Mouse (Mus musculus): Measurements from ENCODE around the gene Gemin7. TPM values are rescaled to one million over a fixed set of nuclear protein-coding genes. Genes with fewer than 3 reads are reported as not detected.

The Gemin7 gene
- total RNA-seq, 2 experiments from 2014 or later = 52.3 to 56.4 TPM

DNA sequence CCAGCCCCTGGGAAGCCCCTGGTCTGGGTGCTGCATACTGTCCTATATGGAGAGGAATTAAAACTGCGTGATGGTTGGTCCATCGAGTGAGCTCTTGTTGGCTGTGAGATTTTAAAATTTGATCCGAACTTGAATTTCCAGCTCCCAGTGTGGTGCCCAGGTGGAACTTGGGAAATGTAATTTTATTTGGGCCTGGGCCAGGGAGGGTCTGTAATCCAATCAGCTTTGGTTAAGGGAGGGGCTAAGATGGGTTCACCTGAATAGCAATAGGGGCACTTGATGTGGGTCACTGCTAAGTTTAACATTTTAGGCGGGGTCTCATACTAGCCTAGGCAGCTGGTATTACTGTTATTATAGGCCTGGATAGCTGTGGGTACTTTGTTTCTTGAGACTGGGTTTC, 1.0 kb upstream of the Gemin7 start:
- no peak for DNase-seq (ENCODE audit: low spot score in 2 of 2)

DNA sequence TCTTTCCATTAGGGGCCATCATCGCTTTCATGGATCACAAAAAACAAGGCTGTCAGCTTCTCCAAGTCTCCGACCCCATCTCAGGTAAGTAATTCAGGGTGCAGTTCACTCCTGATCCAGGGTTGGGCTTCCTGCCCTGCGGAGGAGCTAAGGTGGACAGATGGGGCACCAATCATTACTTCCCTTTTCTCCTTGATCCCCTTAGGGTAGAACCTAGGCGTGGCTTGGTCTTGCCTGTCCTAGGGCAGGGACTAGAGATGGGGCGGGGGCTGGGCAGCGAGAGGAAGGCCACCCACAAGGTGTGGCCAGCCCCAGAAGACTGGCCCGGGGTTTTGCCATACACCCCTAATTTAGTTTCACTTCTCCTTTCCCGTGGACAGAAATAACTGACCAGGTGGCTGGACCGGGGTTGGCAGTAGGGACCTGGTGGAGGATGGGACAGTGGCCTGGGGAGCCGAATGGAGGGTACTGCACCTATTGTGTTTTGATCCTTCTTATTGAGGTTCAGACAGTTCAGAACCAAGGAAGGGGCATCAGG, 551 bp upstream of the Gemin7 start:
- DNase-seq (ENCODE audit: low spot score in 2 of 2) = no peak

DNA sequence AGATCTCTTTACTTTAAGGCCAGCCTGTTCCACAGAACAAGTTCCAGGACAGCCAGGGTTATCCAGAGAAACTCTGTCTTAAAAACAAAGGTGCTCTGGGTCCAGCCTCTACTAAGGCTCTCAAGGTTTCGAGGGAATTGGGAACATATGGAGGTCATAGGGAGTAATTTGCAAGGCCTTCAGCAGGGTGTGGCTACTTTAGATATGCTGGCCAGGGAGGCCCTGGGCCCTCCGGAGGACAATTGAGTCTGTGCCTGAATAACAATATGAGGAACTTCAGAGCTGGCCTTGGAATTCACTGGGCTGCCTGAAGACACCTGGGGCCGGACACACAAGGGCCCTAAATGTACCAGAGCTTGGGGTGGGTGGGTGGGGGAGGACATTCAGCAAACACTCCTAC, 1.8 kb downstream of the Gemin7 start:
- no peak for DNase-seq (ENCODE audit: low spot score in 2 of 2)

DNA sequence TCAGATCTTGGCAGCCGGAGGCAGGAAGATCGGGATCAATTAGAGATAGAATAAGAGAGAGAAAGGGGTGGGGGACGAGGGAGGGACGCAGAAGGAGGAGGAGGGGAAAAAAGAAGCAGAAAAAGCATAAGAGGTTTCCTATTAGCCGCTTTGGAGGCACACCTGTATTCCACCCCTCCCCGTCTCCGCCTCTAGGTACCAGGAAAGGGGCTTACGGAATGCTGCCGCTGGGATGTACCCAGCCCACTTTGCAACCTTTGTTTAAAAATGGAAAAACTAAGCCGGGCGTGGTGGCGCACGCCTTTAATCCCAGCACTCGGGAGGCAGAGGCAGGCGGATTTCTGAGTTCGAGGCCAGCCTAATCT, 3.6 kb downstream of the Gemin7 start:
- no peak for DNase-seq (ENCODE audit: low spot score in 2 of 2)

DNA sequence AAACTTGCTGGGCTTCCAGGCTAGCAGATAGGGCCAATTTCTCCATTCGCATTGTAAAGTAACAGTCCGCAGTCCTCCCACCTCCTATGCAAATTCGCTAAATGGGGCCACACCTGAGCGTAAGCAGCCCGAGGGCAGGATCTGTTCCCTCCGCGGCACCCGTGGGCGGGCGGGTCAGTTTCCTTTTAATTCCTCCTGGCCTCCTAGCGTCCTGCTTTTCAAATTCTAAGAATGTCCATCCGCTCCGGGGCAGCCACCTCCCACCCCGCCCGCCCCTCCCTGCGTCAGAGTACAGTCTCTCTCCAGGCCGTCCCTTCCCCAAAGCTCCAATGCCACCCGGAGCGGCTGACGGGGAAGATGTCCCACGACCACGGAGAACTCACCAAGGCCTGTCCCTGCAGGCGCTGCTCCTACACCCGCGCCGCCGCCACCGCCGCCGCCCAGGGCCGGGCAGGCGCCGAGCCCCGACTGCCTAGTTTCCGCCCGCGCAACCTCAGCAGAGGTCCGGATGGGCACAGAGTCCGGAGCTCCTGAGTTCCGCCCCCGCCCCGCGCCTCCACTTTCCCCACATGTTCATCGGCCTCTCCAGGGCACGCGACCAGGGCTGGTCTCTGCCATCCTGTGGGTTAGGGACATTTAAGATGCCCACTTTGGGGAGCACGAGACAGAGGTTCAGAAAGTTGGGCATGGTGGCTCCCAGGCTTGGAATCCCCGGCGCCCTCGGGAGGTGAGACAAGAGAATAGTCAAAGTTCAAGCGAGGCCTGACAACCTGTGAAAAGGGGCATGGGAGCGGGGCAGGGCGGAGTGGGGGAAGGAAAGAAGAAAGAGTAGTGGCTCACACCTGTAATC, 4.2 kb downstream of the Gemin7 start:
- peak; percentile 72 to 84 for DNase-seq (ENCODE audit: low spot score in 2 of 2)

DNA sequence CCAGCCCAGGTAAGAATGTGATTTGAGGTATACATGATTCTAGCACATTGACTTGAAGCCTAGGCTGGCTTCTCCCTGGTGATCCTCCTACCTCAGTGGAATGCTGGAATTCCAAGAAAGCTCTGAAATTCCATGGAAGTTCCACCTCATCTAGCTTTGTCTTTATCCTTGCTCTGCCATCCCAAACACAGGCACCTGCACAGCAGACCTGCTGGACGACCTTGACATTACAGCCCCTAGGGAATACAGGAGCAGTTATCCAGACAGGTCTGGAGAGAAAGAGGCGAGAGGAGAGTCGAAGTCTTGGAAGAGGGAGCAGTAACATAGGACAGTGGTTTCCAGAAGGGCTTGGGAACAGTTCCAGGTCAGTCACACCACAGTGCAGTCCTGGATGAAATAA, 7.7 kb downstream of the Gemin7 start:
- no peak for DNase-seq (ENCODE audit: low spot score in 2 of 2)

DNA sequence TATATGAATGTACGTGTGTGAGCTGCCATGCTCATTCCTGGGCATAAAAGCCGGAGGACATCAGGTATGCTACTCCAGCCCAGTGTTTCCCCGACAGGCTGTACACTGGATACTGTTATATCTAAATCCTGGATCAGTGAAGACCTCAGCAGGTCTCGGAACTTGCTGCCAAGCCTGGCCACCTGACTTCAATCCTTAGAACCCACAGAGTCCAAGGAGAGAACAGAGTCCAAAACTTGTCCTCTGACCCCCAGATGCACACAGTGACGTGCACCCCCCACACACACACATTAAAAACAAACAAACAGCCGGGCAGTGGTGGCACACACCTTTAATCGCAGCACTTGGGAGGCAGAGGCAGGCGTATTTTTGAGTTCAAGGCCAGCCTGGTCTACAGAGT, 10.0 kb downstream of the Gemin7 start:
- no peak for DNase-seq (ENCODE audit: low spot score in 2 of 2)

DNA sequence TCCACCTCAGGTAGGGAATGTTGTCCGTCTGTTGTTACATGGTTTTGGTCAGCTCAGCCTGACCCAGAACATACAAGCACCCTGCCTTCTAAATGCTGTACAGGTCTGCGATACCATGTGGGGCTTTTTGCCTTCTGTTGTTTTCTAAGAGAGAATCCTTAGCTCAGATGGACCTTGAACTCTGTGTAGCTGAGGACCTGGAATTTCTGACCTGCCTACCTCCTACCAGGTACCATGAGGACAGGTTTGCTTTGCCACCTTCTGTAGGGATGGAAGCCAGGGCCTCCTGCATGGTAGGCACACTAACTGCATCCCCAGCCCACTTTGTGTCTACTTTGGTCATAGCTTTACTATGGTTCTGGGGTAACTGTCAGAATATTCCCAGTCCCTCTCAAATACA, 11.6 kb downstream of the Gemin7 start:
- no peak for DNase-seq (ENCODE audit: low spot score in 2 of 2)

DNA sequence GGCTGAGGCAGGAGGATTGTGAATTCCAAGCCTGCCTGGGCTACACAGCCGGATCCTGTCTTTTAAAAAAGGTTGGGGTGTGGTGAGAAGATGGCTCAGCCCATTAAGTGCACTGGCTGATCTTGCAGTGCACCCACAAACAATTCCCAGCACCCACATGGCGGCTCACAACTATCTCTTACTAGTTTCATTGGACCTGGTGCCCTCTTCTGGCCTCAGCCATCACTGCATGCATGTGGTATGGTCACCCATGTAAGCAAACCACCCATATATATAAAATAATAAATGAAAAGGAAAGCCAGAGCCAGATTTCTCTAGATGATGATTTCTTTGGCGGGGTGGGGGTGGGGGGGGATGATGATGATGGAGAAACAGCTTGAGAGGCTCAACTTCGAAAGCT, 12.9 kb downstream of the Gemin7 start:
- no peak for DNase-seq (ENCODE audit: low spot score in 2 of 2)

DNA sequence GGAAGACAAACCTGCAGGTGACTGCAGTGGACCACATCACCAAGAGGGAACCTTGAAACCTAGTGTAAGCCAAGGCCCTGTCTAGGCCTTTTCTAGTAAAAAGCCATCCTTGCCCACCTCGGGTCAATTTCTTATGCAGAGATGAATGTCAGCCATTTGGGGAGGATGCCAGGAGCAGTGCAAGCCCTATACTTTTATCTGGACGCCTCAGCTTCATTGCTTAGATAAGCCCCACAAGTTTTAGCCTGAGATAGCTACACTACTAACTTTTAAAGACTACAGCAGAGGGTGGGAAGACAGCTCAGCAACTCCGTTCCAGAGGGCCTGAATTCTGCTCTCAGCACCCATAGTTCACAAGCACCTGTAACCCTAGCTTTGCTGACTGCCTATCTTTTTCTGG, 13.5 kb downstream of the Gemin7 start:
- DNase-seq (ENCODE audit: low spot score in 2 of 2) = no peak

DNA sequence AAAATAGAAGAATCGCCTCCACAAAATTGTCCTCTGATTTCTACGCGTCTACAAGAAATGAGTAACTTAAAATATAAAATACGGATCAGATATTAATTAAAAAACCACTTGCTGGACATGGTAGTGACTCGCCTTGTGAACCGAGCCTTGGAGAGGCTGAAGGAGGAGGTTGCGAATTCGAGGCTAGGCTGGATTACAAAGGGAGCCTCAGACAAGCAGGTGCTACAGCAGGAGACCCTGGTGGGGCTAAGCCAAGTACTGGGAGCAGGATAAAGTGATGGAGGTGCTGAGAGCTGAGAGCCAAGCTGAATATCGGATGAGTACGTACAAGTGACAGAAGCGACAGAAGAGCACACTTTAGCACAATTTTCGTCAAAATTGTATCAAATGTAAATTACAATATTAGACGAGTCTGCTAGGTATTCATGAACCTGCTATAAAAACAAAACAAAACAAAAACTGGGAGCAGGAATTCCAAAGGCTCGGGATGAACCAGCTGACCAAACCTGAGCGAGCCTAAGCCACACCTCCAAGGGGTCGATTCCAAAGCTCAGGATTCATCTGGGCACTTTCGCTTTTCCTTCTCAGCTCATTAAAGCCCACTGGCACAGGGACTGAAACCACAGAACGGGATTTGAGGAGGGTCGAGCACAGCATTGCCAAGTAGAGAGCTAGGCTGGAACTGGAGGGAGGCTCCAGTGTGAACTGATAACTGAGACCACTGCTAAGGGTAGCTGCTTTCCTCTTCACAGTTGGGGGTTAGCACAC, 14.6 kb downstream of the Gemin7 start, which contains the start of gene Ppp1r37:
Gene Ppp1r37, minus strand, starts transcription at position 434 of the 768 bp plus-strand sequence.
- no peak for DNase-seq (ENCODE audit: low spot score in 2 of 2)

DNA sequence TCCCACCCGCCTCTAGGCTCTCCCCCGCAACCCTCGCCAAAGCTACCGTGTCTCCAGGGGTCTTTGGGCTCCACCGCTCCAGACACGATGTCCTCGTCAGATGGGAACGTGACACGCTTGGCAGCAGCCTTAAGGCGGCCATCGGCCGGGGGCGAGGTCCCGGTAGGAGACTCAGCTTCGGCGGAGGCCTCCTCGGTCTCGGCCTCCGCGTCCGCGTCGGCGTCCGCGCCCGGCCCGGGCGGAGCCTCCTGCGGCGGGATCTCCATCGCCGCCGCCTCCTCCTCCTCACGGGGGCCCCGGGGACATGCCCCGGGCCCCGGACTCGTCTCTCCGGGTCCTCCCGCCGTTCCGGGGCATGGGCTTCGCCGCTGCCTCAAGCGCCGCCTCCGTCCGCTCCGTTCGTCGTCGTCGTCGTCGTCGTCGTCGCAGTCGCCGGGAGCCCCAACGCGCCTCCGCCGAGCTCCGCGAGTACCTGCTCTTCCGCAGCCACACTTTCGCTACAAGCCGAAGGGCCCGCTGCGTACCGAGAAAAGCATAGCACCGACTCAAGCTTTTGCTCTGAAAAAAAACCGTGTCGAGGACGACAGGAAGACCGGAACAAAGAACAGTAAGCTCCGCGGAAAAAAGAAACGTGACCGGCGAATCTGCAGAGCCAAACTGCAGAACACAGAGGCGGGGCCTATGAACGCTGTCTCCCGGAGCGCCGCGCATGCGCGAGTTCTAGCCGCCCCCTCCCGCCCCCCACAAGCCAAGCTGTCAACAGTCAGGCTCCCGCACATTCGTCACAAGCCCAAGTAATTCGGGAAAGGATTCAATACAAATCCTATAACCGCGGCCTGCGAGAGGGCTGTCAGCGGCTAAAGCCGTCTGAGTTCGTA, 15.4 kb downstream of the Gemin7 start:
- peak; percentile 89 to 96 for DNase-seq (ENCODE audit: low spot score in 2 of 2)

DNA sequence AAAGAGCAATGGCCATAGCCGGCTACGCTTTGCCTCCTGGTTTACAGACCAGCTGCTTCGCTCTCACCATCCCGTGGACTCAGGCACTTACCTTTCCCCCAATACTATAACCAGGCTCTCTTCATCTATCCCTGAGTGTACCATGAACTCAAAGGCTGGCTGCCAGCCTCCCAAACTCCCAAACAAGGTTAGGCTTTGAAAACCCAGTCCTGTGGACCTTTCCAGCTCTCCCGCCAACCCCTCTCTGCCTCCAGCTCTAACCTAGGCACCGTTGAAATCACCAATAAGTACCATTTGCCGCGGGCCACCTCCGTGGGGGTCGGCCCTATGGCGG, 16.0 kb downstream of the Gemin7 start:
- no peak for DNase-seq (ENCODE audit: low spot score in 2 of 2)

DNA sequence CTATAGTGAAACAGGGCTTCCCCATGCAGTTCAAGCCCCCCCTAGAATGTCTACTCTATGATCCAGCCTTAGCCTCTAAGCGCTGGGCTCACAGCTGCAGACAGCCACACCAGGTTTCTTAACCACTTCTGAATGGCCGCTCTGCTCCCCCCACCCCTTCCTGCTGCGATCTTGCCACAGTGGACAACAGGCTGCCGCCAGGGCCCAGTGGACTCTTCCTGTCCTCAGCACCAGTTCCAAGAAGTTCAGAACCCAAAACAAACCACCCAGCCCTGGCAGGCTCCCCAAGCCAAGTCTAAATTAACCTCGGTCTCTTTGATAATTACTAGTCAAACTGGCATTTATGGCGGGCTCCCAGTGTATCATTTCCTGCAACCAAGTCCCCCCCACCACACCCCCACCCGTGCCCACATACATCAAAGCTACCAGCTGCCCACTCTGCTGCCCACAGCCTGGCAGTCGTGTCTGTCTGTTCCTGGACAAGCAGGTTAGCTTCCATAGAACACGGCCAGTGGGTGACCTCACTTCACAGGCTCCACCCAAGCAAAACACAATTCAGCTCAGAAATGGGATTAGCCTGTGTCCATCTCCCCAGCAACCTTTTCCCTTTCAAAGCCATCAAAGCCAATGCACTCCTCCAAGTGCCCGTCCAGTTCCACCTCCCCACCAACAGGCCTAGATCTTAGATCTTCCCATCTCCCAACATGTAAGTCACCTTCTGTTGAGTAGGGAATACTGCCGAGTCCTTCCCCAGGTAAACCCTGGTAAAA, 16.7 kb downstream of the Gemin7 start:
- DNase-seq (ENCODE audit: low spot score in 2 of 2) = no peak

DNA sequence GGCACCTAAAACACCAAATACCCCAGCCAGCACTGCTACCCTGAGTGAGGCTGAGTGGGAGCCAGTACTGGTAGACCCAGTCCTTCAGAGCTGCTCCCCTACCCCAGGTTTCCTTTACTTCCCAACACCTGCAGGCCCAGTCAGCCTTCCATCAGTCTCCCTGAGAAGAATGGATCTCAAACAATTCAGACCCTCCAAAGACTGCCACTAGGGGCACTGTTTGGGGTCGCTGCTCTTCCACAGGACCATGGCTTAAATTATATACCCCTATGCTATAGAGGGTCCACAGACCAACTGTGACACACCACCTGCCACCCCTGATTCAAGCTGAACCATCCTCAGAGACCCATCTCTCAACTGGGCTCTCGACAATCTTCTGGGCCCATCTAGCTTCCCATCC, 18.4 kb downstream of the Gemin7 start:
- no peak for DNase-seq (ENCODE audit: low spot score in 2 of 2)

DNA sequence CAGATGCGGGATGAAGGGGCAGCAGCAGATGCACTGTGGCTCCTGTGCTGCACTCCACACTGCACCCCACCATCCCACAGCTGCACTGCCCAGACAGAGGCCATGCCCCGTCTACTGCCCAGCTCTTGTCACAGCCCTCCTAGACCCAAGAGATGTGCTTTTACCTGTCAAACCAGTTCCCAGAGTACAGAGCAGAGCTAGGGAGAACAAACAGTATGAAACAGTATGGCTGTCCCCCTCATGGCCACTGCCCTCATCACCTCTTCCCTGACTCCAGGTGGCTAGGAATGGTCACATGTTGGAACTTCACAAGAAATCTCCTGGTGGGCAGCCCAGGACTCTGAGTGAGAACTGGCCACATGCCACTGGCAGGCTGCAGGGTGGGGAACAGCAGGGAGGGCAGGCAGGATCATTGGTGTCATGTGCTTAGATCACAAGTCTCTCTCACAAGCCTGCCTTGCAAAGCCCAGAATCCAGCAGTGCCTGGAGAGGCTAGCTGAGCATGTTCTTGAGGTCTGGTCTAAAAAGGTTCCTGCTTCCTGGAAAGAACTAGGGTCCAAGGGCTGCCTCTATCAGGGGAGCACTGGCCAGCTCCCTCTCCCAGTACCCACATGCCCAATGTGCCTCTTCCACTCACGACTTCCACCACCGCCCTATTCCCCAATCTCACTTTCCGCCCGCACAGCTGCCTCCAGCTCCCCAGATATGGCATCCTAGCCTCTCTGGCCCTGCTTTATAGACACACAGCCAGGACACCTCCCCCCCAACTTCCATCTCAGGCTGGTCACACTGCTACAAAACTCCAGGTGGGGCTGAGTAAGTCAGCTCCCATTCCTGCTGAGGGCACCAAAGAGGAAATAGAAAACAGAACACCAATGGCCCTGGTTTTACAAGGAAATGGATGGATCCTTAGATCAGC, 19.2 kb downstream of the Gemin7 start:
- DNase-seq (ENCODE audit: low spot score in 2 of 2) = no peak

DNA sequence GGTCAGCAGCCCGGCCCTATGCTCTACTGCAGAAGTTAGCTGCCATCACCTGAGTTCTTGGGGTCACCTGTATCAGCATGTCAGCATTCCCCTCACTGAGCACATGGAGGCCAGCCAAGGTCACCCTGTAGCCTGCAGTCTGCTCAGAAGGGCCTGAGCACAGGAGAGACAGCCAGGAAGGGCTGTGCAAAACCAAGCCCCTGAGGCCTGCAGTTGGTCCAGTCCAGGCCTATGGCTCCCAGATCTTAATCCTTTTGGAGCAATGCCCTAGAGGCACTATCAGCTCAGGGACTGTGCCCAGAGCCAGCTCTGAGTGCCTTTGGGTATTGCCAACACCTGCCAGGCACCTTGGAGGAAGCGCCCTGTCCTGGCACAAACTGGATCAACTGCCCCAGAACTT, 20.3 kb downstream of the Gemin7 start:
- DNase-seq (ENCODE audit: low spot score in 2 of 2) = no peak

DNA sequence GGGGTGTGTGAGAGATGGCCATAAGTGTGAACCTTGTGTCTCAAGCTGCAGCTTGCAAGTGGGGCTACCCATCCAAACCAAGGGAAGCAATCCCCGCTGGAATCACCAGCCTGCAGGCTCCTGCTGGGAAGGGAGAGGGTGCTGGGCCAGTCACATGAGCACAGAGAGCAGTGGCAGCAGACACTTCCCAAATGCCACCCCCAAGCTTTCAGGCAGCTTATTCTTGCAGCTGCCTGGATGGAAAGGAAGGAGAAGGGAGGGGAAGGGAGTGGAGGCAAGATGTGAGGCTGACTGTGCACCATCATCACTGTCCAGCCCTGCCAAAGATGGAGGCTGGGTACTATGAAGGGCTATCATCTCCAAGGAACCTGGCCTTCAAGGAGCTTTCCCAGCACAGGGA, 23.2 kb downstream of the Gemin7 start:
- no peak for DNase-seq (ENCODE audit: low spot score in 2 of 2)

DNA sequence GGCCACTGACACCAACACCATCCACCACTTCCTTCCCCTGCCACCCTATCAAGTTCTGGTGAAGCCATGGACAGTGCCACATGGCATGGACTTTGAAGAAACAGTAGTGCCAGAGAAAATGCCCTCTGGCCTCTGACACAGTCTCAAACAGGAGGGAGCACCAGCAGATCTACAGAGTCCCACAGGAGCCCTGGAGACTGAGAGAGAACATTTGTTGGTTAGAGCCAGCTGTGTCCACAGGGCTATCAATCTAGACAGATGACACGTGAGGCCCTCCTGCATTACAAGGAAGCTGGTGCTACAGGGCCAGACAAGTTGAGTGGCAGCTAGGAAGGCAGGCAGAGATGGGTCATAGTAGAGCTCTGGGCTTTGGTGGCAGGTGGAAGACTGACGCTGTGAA, 25.0 kb downstream of the Gemin7 start:
- no peak for DNase-seq (ENCODE audit: low spot score in 2 of 2)

DNA sequence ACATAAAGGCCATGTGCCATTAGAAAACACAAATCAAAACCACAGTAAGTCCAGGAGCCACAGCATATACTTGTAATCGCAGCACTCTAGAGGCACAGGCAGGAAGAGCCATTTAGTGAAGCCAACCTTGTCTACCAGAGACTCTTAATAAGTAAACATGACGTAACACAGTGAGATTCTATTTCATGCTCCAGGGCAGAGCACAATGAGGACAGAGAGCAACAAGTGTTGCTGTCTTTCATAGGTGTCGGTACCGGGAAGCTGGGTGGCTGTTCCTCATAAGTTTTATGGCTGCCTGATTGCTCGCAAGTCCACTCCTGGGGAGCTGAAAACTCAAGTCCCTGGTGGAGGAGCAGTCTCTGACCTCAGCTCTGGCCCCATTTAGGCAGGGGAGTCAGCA, 25.8 kb downstream of the Gemin7 start:
- no peak for DNase-seq (ENCODE audit: low spot score in 2 of 2)

Data from gastrocnemius, postnatal 4 days (tissue).